Mouse (Mus musculus) lung, adult 2 months (tissue): ENCODE measurements around the gene Spi1.
"Not testable (repeated sequence)": the region's sequence is repeated elsewhere in the genome, so short reads cannot be mapped to it uniquely, and the experiment has no call there.

Experiments
- CTCF ChIP-seq: fragments of 200-500 bp; IDR thresholded peaks from 2 replicates; pipeline ENCODE4 v1.5.1; 2011; ENCODE audit warnings: mild to moderate bottlenecking, low read length, control low read depth; ENCODE audit not compliant: insufficient read depth
- POLR2A ChIP-seq: fragments of 200-500 bp; IDR thresholded peaks from 2 replicates; pipeline ENCODE4 v1.6.1; 2011; ENCODE audit warnings: low read depth, mild to moderate bottlenecking, control low read depth, low read length, borderline replicate concordance; ENCODE audit errors: extremely low read depth

DNA sequence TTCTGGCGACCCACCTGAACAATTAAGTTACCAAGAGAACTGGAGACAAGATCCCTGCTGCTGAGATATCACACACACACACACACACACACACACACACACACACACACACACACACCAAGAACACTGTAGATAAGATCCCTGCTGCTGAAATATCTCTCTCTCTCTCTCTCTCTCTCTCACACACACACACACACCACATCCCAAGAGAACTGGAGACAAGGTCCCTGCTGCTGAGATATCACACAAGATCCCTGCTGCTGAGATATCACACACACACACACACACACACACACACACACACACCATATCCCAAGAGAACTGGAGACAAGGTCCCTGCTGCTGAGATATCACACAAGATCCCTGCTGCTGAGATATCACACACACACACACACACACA is 36.4 kb upstream of the Spi1 start:
- TF ChIP-seq CTCF, POLR2A: not testable (repeated sequence)
